Mouse (Mus musculus) layer of hippocampus, postnatal 14 days (tissue): Measurements from ENCODE around the gene Cep57. TPM values are rescaled to one million over a fixed set of nuclear protein-coding genes. Genes with fewer than 3 reads are reported as not detected.

ENCODE experiments used
- DNase-seq, 2 experiments: peaks; one replicate each; pipeline ENCODE4 v3.0.0; 2021 to 2022; ENCODE audit warnings: low spot score in 2 of 2, mixed read lengths in 1 of 2
- long read RNA-seq, 2 experiments: library from polyadenylated mRNA; stranded (forward); transcript quantifications; one replicate each; pipeline ENCODE4 v2.0.0; 2021
- total RNA-seq, 2 experiments: library from RNA; stranded (reverse); gene quantifications; 2 replicates each; pipeline ENCODE4 v1.2.3; 2021

Cep57 gene
- total RNA-seq: 10 to 100 TPM; 16.3 to 19.5 TPM
- long read RNA-seq, experiment 1, partial matches to known transcripts: 0 of 6 reads
- long read RNA-seq, experiment 1, other reads (novel, unspliced or antisense): 2 of 6 reads
- long read RNA-seq, experiment 2, transcript Cep57-201 (11 exons, 2,523 nt): major isoform, 5 of 11 reads
- long read RNA-seq, experiment 2, partial matches to known transcripts: 1 of 11 reads
- long read RNA-seq, experiment 2, other reads (novel, unspliced or antisense): 2 of 11 reads

DNA sequence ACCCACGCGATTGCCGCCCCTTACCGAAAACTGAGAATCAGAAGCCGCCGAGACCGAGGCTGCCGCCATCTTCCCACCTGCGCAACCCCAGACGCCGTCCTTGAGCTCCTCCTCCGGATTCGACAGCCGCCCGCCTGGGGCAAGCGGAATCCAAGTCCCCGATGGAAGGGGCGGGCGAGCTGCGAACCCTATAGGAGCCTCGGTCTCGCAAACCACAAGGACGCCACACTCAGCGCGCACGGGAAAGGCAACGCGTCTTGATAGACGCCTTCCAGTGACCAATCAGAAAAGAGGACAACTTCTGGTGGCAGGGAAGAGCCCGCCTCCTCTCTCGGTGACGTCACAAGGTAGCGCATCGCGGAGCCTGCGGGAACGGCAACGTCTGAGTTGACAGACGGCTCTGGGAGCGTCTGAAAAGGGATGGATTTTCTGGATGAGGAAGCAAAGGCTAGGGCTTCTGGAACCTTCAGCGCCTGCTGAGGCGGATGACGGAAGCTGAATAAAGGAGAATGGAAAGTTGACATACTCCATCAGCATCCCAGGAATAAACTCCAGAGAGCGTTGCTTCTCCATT is at the start of gene Cep57:
TSS of gene Cep57 (minus strand) at position 276 of the 574 bp plus-strand sequence.
- DNase-seq: peak; percentile 97 to 98

DNA sequence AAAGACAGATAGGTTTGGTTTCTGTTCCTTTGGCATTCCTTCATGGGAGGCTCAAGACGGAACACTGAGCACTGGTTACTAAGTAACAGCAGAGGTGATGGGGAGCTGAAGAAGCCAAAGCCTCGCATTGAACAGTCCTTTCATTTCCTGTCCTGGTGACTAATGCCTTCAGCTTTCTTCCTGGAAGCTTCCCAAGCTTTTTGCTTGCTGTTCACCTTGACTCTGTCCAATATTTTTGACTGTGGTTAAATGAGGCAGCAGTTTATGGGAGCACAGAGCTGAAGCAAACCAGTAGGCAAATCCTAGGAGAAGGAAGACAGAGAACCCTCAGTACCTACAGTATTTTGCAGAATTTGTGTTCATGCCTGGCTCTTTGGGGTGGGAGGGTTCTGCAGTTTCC is 48.4 kb upstream of the Cep57 start:
- DNase-seq: no peak

GRCm38 (mm10) chr9:13874359-13874758 is 47.5 kb upstream of the Cep57 start:
- DNase-seq: no peak

GRCm38 (mm10) chr9:13871631-13872030 is 44.7 kb upstream of the Cep57 start:
- no peak for DNase-seq

DNA sequence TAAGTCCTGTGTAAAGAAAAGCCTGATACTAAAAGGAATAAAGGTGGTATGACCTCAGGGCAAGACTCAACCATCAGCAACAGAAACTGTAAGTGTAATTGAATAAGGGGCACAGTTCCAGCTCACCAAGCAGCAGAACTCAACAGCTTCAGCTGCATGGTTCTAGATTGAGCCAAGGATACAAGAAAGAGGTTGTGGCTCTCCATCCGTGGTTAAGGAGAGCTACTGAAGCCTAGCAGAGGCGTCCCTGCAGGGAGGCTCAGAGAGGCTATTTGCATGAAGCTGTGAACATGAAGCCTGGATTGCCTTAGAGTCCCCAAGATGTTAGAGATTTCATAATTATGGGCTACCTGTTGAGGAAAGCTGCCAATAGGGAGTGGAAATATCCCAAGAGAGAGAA is 40.7 kb upstream of the Cep57 start:
- no peak for DNase-seq

DNA sequence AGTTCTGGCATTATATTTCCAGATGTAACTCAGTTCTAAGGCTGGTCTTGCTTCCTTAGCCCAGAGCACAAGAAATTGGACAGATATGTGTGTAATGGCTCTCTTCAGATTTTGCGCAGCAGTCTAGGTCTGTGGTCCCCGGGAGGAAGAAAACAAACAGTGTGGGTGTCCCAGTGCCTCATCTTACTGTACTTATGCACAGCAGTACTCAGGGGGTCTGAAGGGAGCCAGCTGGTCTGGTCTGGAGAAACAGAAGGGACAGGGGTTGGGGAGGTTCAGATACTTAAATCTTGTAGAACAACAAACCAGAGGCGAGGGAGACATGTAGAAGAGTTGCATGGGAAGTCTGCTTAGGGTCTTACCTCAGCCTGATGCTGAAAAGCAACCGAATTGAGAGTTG is 29.9 kb upstream of the Cep57 start:
- no peak for DNase-seq

GRCm38 (mm10) chr9:13856247-13856646 is 29.3 kb upstream of the Cep57 start:
- DNase-seq: no peak

DNA sequence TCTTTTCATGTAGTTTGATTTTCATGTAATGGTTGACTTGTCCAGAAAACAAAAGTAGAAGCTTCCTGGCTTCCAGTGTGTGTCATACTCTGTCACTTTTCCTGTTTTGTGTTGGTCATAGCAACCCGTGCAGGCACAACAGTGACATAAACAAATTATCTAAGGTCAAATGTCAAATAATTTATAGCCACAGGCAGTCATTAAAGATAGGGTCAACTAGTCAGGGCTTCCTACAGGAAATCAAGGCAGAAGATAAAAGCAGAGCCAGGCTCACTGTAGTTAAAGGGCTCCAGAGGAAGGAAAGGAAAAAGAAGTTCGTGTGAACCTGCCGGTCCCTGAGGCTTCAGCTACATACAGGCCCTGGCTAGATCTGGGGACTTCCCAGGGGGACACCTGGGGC is 27.0 kb upstream of the Cep57 start:
- no peak for DNase-seq

GRCm38 (mm10) chr9:13848481-13849480 is 21.9 kb upstream of the Cep57 start:
- peak; percentile 11 to 65 for DNase-seq

DNA sequence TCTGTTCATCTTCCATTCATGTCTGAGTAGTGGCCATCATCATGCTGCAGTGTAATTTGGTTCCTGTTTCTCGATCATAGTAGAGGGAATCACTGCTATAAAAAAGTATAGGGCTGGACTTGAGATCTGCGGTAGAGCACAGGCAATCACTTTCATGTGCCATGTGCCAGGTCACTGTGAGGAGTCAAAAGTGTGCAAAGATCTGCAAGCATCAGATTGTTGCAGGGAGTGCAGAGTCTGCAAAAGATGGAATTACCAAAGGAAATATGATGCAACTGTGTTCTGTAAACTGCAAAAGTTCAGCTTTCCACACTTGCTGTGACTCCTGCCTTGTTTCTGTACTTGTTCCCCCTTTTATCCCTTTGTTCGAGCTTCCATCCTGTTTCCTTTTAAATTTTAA is 20.7 kb upstream of the Cep57 start:
- no peak for DNase-seq

DNA sequence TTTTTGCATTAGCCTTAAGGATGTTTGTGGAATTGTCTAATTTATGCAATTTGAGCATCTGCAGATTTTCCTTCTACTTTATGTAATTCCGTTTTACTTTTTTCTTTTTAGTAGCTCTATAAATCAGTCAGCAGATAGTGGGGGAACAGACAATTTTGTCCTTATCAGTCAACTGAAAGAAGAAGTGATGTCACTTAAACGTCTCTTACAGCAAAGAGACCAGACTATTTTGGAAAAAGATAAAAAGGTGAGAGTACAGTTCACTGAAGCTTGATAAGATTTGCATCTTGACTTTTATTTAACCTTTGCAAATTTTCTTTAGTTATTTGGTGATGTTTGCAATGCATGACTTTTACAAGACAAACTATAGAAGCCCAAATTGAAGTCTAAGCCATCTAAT is 9.8 kb upstream of the Cep57 start:
- no peak for DNase-seq

- DNase-seq: no peak
Observed at GRCm38 (mm10) chr9:13835256-13835655, 8.3 kb upstream of the Cep57 start.

GRCm38 (mm10) chr9:13828087-13828441 is 1.2 kb upstream of the Cep57 start:
- DNase-seq: no peak

DNA sequence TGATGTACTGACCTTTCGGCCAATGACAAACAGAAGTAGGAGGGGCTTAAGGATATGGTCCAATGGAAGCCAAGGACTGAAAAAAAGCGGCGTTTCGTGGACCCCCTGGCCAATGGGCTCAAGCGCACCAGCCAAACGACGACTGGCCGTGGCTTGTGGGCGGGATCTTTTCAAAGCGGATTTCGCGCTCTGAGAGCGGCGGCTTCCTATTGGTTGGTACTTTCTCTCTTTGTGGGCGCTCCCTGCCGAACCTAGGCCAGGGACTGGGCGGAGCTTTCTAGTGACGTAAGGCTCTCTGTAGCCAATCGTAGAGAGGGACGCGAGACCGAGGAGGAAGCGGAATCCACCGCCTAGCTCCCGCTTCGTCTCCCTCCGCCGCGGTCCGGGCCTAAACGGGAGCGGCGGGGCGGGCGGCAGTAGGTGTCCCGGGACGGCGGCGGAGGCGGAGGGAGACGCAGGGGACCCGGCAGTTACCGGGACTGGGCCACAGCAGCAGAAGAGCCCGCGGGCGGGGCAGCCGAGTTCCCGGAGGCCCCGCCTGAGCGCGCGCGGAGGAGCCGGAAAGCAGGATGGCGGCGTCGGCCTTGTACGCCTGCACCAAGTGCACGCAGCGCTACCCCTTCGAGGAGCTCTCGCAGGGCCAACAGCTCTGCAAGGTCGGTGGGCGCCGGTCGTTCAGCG is 639 bp upstream of the Cep57 start, which contains the start of gene Fam76b:
TSS of gene Fam76b (plus strand) at position 311 of the 681 bp plus-strand sequence.
- peak; percentile 99 to 100 for DNase-seq

DNA sequence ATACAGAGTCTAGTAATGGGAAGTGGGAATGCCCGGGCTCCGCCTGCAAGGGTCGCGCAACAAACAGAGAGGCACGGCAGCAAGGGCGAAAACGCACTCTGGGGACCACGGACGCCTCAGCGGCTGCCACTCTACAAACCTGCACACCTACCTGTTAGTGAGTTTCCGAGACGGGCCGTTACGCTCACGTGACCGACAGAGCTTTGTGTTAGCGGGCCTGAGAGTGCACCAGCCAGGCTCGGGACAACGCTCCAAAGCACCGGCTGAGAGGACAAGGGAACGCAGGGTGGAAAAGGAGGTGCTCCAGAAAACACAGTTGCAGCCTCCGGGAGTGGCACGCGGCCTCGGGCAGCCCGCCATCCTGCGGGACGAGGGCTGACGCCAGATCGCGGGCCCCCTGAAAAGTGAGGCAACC is 509 bp downstream of the Cep57 start:
- DNase-seq: no peak

- DNase-seq: no peak
Observed at GRCm38 (mm10) chr9:13825896-13826295, 1.0 kb downstream of the Cep57 start.

GRCm38 (mm10) chr9:13820774-13821173 is 6.1 kb downstream of the Cep57 start:
- DNase-seq: no peak

- no peak for DNase-seq
Observed at GRCm38 (mm10) chr9:13818369-13818768, 8.5 kb downstream of the Cep57 start.

GRCm38 (mm10) chr9:13809937-13810336 is 17.0 kb downstream of the Cep57 start:
- no peak for DNase-seq

GRCm38 (mm10) chr9:13807657-13808056 is 19.2 kb downstream of the Cep57 start:
- DNase-seq: no peak

GRCm38 (mm10) chr9:13806854-13807253 is 20.1 kb downstream of the Cep57 start:
- DNase-seq: no peak
